29 mouse cellular contexts compared by ENCODE assay signal in genomic region chr1:127278067-127278466, GRCm38 (mm10).
DNase-seq lines count a peak whose midpoint lies in the region; ATAC-seq and TF ChIP-seq lines count a peak whose summit lies in the region.
"Had no signal": no experiment of that assay in that cellular context is flagged by ENCODE, and none has a peak within 500 bp of the region (broad histone marks: within the 10 kb centered on the region; RNA-seq: fewer than 3 reads in every experiment).

No protein-coding gene starts in this region.

- no peak for TF ChIP-seq POLR2A in liver, adult 2 months (IDR thresholded peaks at IDR 0.05; ENCODE audit: extremely low read depth, insufficient read depth, low read length)

- H3K4me3 ChIP-seq in liver, adult 2 months (ENCODE audit: insufficient read depth, low read depth, low read length) = no peak overlapping the region
- no peak overlapping the region for H3K4me3 ChIP-seq in liver, embryonic 12.5 days
- H3K4me3 ChIP-seq in forebrain, embryonic 10.5 days = no peak overlapping the region
- H3K4me3 ChIP-seq: embryonic facial prominence, embryonic 12.5 days; embryonic facial prominence, embryonic 15.5 days; forebrain, embryonic 13.5 days; heart, adult 2 months; heart, embryonic 10.5 days; heart, embryonic 13.5 days had no signal

- H3K4me2 ChIP-seq in liver, embryonic 12.5 days = no peak overlapping the region
- H3K4me2 ChIP-seq: embryonic facial prominence, embryonic 12.5 days; embryonic facial prominence, embryonic 15.5 days; forebrain, embryonic 13.5 days; heart, embryonic 13.5 days; hindbrain, embryonic 14.5 days had no signal

- 29% methylated on average over 3 of the region's 3 CpGs for WGBS in liver, adult 2 months
- 81% methylated on average over 3 of the region's 3 CpGs for WGBS in liver, embryonic 12.5 days (ENCODE audit: insufficient replicate concordance)
- 97% methylated on average over 3 of the region's 3 CpGs for WGBS in forebrain, embryonic 10.5 days

- H3K27ac ChIP-seq in liver, adult 2 months (replicated peaks; ENCODE audit: insufficient read depth, low read depth, low read length) = no peak overlapping the region
- H3K27ac ChIP-seq in liver, embryonic 12.5 days = no peak overlapping the region
- H3K27ac ChIP-seq in forebrain, embryonic 10.5 days = no peak overlapping the region
- H3K27ac ChIP-seq: embryonic facial prominence, embryonic 12.5 days; embryonic facial prominence, embryonic 15.5 days; forebrain, embryonic 13.5 days; heart, adult 2 months; heart, embryonic 10.5 days; heart, embryonic 13.5 days; hindbrain, embryonic 14.5 days had no signal

- TF ChIP-seq CTCF in liver, adult 2 months (IDR thresholded peaks at IDR 0.05; ENCODE audit: low read depth, low read length) = no peak

- no peaks in the 10 kb centered on the region for H3K27me3 ChIP-seq in liver, adult 2 months (ENCODE audit: control insufficient read depth, insufficient read depth, low read length)
- H3K27me3 ChIP-seq in liver, embryonic 12.5 days (replicated peaks) = no peaks in the 10 kb centered on the region
- no peaks in the 10 kb centered on the region for H3K27me3 ChIP-seq in forebrain, embryonic 10.5 days (ENCODE audit: poor library complexity, severe bottlenecking)
- H3K27me3 ChIP-seq: CH12.LX; embryonic facial prominence, embryonic 12.5 days; embryonic facial prominence, embryonic 15.5 days; forebrain, embryonic 13.5 days; heart, embryonic 13.5 days had no signal

- DNase-seq in liver, adult 2 months (ENCODE audit: extremely low read depth, low read depth, low spot score) = peak; percentile 88
- DNase-seq in heart, adult 11 months = no peak
- no peak for DNase-seq in adrenal gland, adult 8-10 months
- no peak for DNase-seq in forebrain, embryonic 10.5 days (ENCODE audit: extremely low spot score, low spot score)
- DNase-seq: adrenal gland, postnatal 10 days; B cell, adult 2 months; cerebellum, adult 11-12 months; cerebellum, adult 8-10 months; cerebellum, postnatal 10 days; cerebellum, postnatal 36 days; gastrocnemius, postnatal 10 days; gastrocnemius, postnatal 36 days; heart, adult 2 months; heart, postnatal 14 days; heart, postnatal 4 days had no signal

- peaks cover 2% of the 10 kb centered on the region; the same call in 1 of the 2 replicates for H3K4me1 ChIP-seq in liver, adult 2 months (ENCODE audit: control insufficient read depth, insufficient read depth, low read length)
- no peaks in the 10 kb centered on the region for H3K4me1 ChIP-seq in liver, embryonic 12.5 days
- H3K4me1 ChIP-seq in forebrain, embryonic 10.5 days = no peaks in the 10 kb centered on the region
- H3K4me1 ChIP-seq: embryonic facial prominence, embryonic 12.5 days; embryonic facial prominence, embryonic 15.5 days; forebrain, embryonic 13.5 days had no signal

- no peaks in the 10 kb centered on the region for H3K79me2 ChIP-seq in liver, adult 2 months (ENCODE audit: control insufficient read depth, insufficient read depth, low read length)

- H3K9me3 ChIP-seq in liver, embryonic 12.5 days (replicated peaks) = no peaks in the 10 kb centered on the region
- H3K9me3 ChIP-seq in forebrain, embryonic 10.5 days = no peaks in the 10 kb centered on the region; the same call in 1 of the 2 replicates
- H3K9me3 ChIP-seq: embryonic facial prominence, embryonic 12.5 days; embryonic facial prominence, embryonic 15.5 days; heart, embryonic 10.5 days; heart, embryonic 13.5 days had no signal

- ATAC-seq in liver, embryonic 12.5 days = no peak
- ATAC-seq in common myeloid progenitor, adult 5-6 weeks (replicated peaks; ENCODE audit: low read depth, poor library complexity, severe bottlenecking) = peak; percentile 48
- ATAC-seq in granulocyte monocyte progenitor cell, adult 5-6 weeks (replicated peaks; ENCODE audit: poor library complexity, severe bottlenecking) = peak; percentile 81
- ATAC-seq in megakaryocyte progenitor cell, adult 5-6 weeks (replicated peaks; ENCODE audit: poor library complexity) = peak; percentile 77
- ATAC-seq: forebrain, embryonic 13.5 days; forebrain, embryonic 16.5 days; intestine, postnatal 0 days had no signal

- H3K9ac ChIP-seq in liver, adult 2 months (ENCODE audit: low read depth, low read length) = no peak overlapping the region
- H3K9ac ChIP-seq in liver, embryonic 12.5 days = no peak overlapping the region
- H3K9ac ChIP-seq: embryonic facial prominence, embryonic 12.5 days; embryonic facial prominence, embryonic 15.5 days; forebrain, embryonic 13.5 days; heart, embryonic 13.5 days; hindbrain, embryonic 14.5 days had no signal

- H3K36me3 ChIP-seq in liver, adult 2 months (ENCODE audit: control insufficient read depth, insufficient read depth, low read length) = no peaks in the 10 kb centered on the region
- H3K36me3 ChIP-seq in liver, embryonic 12.5 days = no peaks in the 10 kb centered on the region
- peaks cover 19% of the 10 kb centered on the region for H3K36me3 ChIP-seq in forebrain, embryonic 10.5 days (replicated peaks)
- H3K36me3 ChIP-seq: embryonic facial prominence, embryonic 12.5 days; G1E; heart, embryonic 10.5 days had no signal
